Mouse (Mus musculus): ENCODE measurements around the gene Bik.

Bik gene

DNA sequence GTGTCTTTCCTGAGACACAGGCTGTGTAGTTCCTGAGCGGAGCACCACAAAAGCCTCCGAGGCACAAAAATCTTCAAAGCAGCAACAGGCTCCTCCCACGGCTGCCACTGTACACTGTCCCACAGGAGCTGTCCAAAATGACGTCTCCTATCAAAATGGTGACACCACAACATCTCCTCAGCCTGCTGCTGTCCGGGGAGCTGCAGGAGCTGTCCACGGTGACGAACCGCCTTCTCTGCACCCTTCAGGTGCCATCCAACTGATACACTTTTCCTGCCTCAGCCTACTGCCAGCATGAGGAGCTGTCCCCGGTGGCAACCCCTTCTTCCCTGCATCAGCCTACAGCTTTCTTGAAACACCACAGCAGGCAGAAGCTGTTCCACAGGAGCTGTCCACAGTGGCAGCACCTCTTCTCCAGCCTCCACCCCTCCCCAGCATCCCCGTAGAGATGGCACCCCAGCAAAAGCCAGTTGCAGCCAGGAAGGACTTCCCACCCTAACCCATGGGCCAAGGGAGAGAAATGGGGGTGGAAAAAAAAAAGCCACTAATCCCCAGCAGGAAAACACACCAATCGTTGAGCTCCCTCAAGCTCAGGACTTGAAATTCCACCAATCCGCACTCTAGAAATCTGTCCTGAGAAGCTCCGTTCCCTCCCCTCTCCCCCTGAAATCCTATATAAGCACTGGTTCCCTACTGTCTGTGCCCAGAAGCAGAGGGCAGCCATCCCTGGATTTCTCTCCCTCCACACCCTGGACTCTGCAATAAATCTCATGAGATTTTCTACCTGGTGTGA is 14.0 kb upstream of the Bik start:
- no peak for DNase-seq (ENCODE audit: low spot score)

- no peak for DNase-seq (ENCODE audit: low spot score)
These were observed 11.6 kb upstream of the Bik start for GRCm38 (mm10) chr15:83515018-83515417.

DNA sequence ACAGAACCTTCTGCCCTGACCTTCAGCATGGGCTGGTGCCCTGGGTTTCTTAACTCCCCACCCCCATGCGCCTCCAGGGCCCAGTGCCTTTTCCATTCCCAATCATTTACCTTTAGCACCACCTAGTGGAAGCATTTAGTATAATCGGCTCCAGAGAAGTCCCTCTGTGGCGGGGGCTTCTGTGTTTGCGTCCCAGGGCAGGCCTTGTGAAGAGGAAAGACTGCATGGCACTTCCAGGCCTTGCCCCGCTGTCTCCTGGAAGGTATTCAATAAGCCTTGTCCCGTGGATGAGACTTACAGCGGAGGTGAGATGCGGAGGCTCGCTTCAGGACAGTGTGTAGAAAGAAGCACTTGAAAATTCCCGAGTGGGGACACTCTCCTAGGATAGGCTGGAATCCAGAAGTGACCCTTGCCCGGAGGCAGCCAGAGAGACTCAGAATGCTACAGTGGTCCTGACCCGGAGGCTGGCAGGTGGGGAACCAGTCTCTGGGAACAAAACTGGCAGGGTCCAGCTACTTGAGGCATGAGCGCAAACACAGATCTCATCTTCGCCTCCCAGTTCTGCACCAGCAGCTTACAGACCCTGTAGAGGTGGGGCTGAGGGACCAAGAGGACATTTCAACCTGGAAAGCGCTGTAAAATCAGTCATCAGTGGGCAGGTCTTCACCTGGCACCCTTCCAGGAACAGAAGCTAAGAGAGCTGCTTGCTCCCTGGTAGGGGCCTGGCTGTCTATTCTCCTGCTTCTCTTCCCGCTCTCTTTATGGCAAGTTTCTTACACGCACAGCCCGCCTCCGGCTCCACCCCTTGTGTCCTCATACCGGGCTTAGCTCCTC is 8.2 kb upstream of the Bik start:
- DNase-seq (ENCODE audit: low spot score) = peak; percentile 61

GRCm38 (mm10) chr15:83520861-83521382 is 5.7 kb upstream of the Bik start:
- peak; percentile 43 for DNase-seq (ENCODE audit: low spot score)

DNA sequence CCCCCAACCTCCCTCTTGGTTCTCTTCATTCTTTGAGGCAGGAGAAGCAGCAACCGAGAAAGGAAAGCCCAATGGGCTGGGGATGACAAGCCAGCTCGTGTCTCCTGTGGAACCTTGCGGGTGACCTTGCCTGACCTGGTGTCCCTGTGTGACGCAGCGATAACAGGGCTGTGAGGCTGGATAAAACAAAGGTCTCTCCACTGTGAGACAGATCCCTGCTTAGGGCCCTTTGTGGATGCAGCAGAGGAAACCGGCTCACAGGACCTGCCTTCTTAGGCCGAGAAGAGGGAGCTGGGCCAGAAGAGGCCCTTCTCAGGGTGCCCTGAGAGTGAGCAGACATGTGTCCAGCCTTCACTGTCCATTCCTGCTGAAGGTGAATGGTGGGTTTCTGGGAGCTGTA is 3.5 kb upstream of the Bik start:
- DNase-seq (ENCODE audit: low spot score) = no peak

- DNase-seq (ENCODE audit: low spot score) = no peak
These were observed 2.9 kb upstream of the Bik start for GRCm38 (mm10) chr15:83523638-83524332.

GRCm38 (mm10) chr15:83524333-83524729 is 2.3 kb upstream of the Bik start:
- DNase-seq (ENCODE audit: low spot score) = no peak

GRCm38 (mm10) chr15:83527092-83527437 is 403 bp downstream of the Bik start:
- no peak for DNase-seq (ENCODE audit: low spot score)

GRCm38 (mm10) chr15:83527747-83528146 is 1.1 kb downstream of the Bik start:
- DNase-seq (ENCODE audit: low spot score) = no peak

- DNase-seq (ENCODE audit: low spot score) = no peak
These were observed 2.2 kb downstream of the Bik start for GRCm38 (mm10) chr15:83528892-83529291.

- no peak for DNase-seq (ENCODE audit: low spot score)
These were observed 3.1 kb downstream of the Bik start for GRCm38 (mm10) chr15:83529765-83530164.

GRCm38 (mm10) chr15:83530233-83530632 is 3.6 kb downstream of the Bik start:
- DNase-seq (ENCODE audit: low spot score) = no peak

GRCm38 (mm10) chr15:83530688-83531087 is 4.0 kb downstream of the Bik start:
- DNase-seq (ENCODE audit: low spot score) = no peak

DNA sequence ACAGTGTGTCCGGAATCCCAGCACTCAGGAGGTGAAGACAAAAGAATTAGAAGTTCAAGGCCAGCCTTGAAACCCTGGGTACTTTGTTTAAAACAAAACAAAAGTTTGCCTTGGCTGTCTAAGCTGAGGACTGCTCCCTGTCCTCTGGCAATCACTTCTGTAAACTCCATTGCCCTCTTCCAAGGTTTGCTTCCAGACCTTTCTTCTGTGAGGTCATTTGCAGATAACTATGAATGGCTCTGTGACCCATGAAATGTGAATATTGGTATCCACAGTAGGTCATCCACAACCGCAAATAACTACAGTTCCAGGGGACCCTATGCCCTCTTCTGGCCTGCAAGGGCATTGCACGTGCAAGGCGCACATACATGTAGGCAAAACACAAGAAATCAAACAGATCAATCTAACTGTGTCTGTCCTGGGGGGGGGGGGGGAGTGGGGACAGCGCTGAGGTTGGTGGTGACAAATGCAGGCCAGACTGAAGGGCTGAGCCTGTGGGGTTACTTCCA is 5.4 kb downstream of the Bik start:
- DNase-seq (ENCODE audit: low spot score) = no peak

DNA sequence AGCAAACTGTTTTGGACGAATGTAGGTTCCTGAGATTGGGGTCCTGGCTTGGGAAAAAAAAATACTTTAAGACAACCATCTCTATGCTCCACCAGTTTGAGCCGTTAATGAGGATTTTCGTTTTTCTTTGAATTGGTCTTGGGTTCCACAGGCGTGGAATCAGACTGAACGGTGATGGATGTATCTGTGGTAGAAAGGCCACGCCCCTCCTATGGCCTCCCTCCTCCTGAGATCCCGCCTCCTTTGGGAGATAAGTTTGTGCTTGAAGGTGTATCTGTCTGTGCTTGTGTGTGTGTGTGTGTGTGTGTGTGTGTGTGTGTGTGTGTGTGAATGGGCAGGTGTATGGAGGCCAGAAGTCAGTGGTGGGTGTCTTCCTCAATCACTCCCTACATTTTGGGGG is 5.9 kb downstream of the Bik start:
- DNase-seq (ENCODE audit: low spot score) = no peak

- DNase-seq (ENCODE audit: low spot score) = peak; percentile 61
These were observed 8.6 kb downstream of the Bik start for GRCm38 (mm10) chr15:83534960-83535889.

GRCm38 (mm10) chr15:83535890-83536231 is 9.2 kb downstream of the Bik start:
- DNase-seq (ENCODE audit: low spot score) = no peak

GRCm38 (mm10) chr15:83538855-83539254 is 12.2 kb downstream of the Bik start:
- DNase-seq (ENCODE audit: low spot score) = no peak

DNA sequence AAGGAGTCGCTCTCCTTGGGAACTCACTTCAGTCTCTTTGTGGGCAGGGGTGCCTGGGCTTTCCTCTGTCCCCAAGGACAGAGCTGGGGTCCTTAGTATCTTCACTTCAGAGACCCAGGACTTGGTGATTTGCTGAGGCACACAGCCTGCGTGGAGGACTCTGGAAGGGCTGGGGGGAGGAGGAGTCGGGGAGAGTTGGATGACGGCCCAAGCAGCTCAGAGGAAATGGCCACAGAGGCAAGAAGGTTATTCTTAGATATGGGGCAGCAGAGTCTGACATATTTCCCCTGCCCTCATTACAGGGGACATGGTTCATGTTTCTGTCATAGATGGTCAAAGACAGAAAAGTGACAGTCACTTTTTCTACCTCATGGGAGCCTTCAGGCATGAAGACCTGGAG is 13.2 kb downstream of the Bik start:
- DNase-seq (ENCODE audit: low spot score) = no peak

GRCm38 (mm10) chr15:83541647-83542287 is 15.1 kb downstream of the Bik start:
- DNase-seq (ENCODE audit: low spot score) = no peak

- DNase-seq (ENCODE audit: low spot score) = no peak
These were observed 19.4 kb downstream of the Bik start for GRCm38 (mm10) chr15:83546029-83546428.

Measured in ovary, adult 18-20 months (tissue).